Comparison of ENCODE assay signal across 20 mouse cellular contexts in genomic region chr3:102471799-102472198, GRCm38 (mm10). TPM values are rescaled to one million over a fixed set of nuclear protein-coding genes. Genes with fewer than 3 reads are reported as not detected.
DNase-seq lines count a peak whose midpoint lies in the region; ATAC-seq and TF ChIP-seq lines count a peak whose summit lies in the region.
"Had no signal": no experiment of that assay in that cellular context is flagged by ENCODE, and none has a peak within 500 bp of the region (broad histone marks: within the 10 kb centered on the region; RNA-seq: fewer than 3 reads in every experiment).

No protein-coding gene starts in this region.

- no peak overlapping the region for H3K27ac ChIP-seq in embryonic facial prominence, embryonic 12.5 days
- H3K27ac ChIP-seq in embryonic facial prominence, embryonic 10.5 days (replicated peaks): no peak overlapping the region
- H3K27ac ChIP-seq in intestine, embryonic 14.5 days (ENCODE audit: low read depth): no peak overlapping the region
- H3K27ac ChIP-seq in intestine, postnatal 0 days (ENCODE audit: low read depth, low read length): no peak overlapping the region
- H3K27ac ChIP-seq in intestine, embryonic 16.5 days (ENCODE audit: low read length): no peak overlapping the region
- H3K27ac ChIP-seq: forebrain, embryonic 10.5 days; layer of hippocampus, adult 2 months; liver, embryonic 13.5 days; neural tube, embryonic 13.5 days had no signal

- TF ChIP-seq CTCF in intestine, postnatal 0 days (IDR thresholded peaks at IDR 0.05; ENCODE audit: low read depth): no peak

- no peaks in the 10 kb centered on the region for H3K9me3 ChIP-seq in embryonic facial prominence, embryonic 12.5 days
- H3K9me3 ChIP-seq in embryonic facial prominence, embryonic 10.5 days: no peaks in the 10 kb centered on the region
- no peaks in the 10 kb centered on the region for H3K9me3 ChIP-seq in intestine, embryonic 14.5 days (ENCODE audit: control insufficient read depth, low read length)
- H3K9me3 ChIP-seq in intestine, postnatal 0 days (ENCODE audit: control insufficient read depth): no peaks in the 10 kb centered on the region
- no peaks in the 10 kb centered on the region; the same call in 1 of the 2 replicates for H3K9me3 ChIP-seq in intestine, embryonic 16.5 days (ENCODE audit: control insufficient read depth, low read length)
- H3K9me3 ChIP-seq: forebrain, embryonic 10.5 days; liver, embryonic 13.5 days had no signal

- peaks cover 23% of the 10 kb centered on the region for H3K27me3 ChIP-seq in embryonic facial prominence, embryonic 12.5 days
- peaks cover 64% of the 10 kb centered on the region for H3K27me3 ChIP-seq in embryonic facial prominence, embryonic 10.5 days (replicated peaks; ENCODE audit: low read depth, poor library complexity, severe bottlenecking)
- peaks cover 36% of the 10 kb centered on the region for H3K27me3 ChIP-seq in intestine, embryonic 14.5 days (replicated peaks; ENCODE audit: control insufficient read depth, insufficient read depth, low read length)
- peaks cover 22% of the 10 kb centered on the region; the same call in 1 of the 2 replicates for H3K27me3 ChIP-seq in intestine, postnatal 0 days (replicated peaks; ENCODE audit: control insufficient read depth, insufficient read depth, low read length)
- H3K27me3 ChIP-seq in intestine, embryonic 16.5 days (replicated peaks; ENCODE audit: control insufficient read depth, insufficient read depth, low read length): peaks cover 18% of the 10 kb centered on the region

- H3K4me2 ChIP-seq in embryonic facial prominence, embryonic 12.5 days (replicated peaks): peak overlapping the region; percentile 76
- peak overlapping the region; percentile 60 for H3K4me2 ChIP-seq in intestine, embryonic 14.5 days (ENCODE audit: low read length)
- H3K4me2 ChIP-seq in intestine, postnatal 0 days (replicated peaks; ENCODE audit: low read depth): no peak overlapping the region
- peak overlapping the region; percentile 5; the same call in 1 of the 2 replicates for H3K4me2 ChIP-seq in intestine, embryonic 16.5 days (ENCODE audit: low read depth, low read length)
- H3K4me2 ChIP-seq: liver, embryonic 13.5 days; neural tube, embryonic 13.5 days had no signal

- peak overlapping the region; percentile 57; the same call in 1 of the 2 replicates for H3K4me3 ChIP-seq in embryonic facial prominence, embryonic 12.5 days
- no peak overlapping the region for H3K4me3 ChIP-seq in embryonic facial prominence, embryonic 10.5 days
- H3K4me3 ChIP-seq in intestine, embryonic 14.5 days (ENCODE audit: low read depth, low read length): no peak overlapping the region
- H3K4me3 ChIP-seq in intestine, postnatal 0 days (ENCODE audit: low read depth, low read length): no peak overlapping the region
- H3K4me3 ChIP-seq in intestine, embryonic 16.5 days (ENCODE audit: low read length): no peak overlapping the region; the same call in 1 of the 2 replicates
- H3K4me3 ChIP-seq: forebrain, embryonic 10.5 days; layer of hippocampus, adult 2 months; liver, embryonic 13.5 days; megakaryocyte, embryonic 14.5 days; neural tube, embryonic 13.5 days had no signal

- WGBS in embryonic facial prominence, embryonic 12.5 days: 46% methylated on average over 5 of the region's 5 CpGs
- 55% methylated on average over 5 of the region's 5 CpGs for WGBS in embryonic facial prominence, embryonic 10.5 days
- 33% methylated on average over 5 of the region's 5 CpGs for WGBS in intestine, embryonic 14.5 days
- 48% methylated on average over 5 of the region's 5 CpGs for WGBS in intestine, postnatal 0 days
- 47% methylated on average over 5 of the region's 5 CpGs for WGBS in intestine, embryonic 16.5 days

- no peak for ATAC-seq in embryonic facial prominence, embryonic 12.5 days (ENCODE audit: insufficient number of reproducible peaks, insufficient read depth, low FRiP score, low TSS enrichment)
- ATAC-seq in intestine, embryonic 14.5 days (replicated peaks; ENCODE audit: low FRiP score, low TSS enrichment, low read depth): no peak
- ATAC-seq in intestine, postnatal 0 days: no peak
- no peak for ATAC-seq in intestine, embryonic 16.5 days
- ATAC-seq: activated CD4-positive, CD25-positive, alpha-beta regulatory T cell, adult 4 months; lung, postnatal 0 days; midbrain, embryonic 16.5 days had no signal

- H3K9ac ChIP-seq in embryonic facial prominence, embryonic 12.5 days: no peak overlapping the region
- H3K9ac ChIP-seq in intestine, embryonic 14.5 days (ENCODE audit: low read length): no peak overlapping the region
- H3K9ac ChIP-seq in intestine, postnatal 0 days (ENCODE audit: low read depth, low read length): no peak overlapping the region
- no peak overlapping the region for H3K9ac ChIP-seq in intestine, embryonic 16.5 days (ENCODE audit: low read depth, low read length)
- H3K9ac ChIP-seq: liver, embryonic 13.5 days; neural tube, embryonic 13.5 days had no signal

- no peaks in the 10 kb centered on the region for H3K36me3 ChIP-seq in embryonic facial prominence, embryonic 12.5 days
- H3K36me3 ChIP-seq in embryonic facial prominence, embryonic 10.5 days (replicated peaks): no peaks in the 10 kb centered on the region
- H3K36me3 ChIP-seq in intestine, embryonic 14.5 days (ENCODE audit: control insufficient read depth, insufficient read depth, low read length): no peaks in the 10 kb centered on the region
- no peaks in the 10 kb centered on the region for H3K36me3 ChIP-seq in intestine, postnatal 0 days (ENCODE audit: control insufficient read depth, insufficient read depth)
- no peaks in the 10 kb centered on the region for H3K36me3 ChIP-seq in intestine, embryonic 16.5 days (ENCODE audit: control insufficient read depth, insufficient read depth, low read length)
- H3K36me3 ChIP-seq: forebrain, embryonic 10.5 days; liver, embryonic 13.5 days; neural tube, embryonic 13.5 days had no signal

- H3K4me1 ChIP-seq in embryonic facial prominence, embryonic 12.5 days: peaks cover 17% of the 10 kb centered on the region
- H3K4me1 ChIP-seq in embryonic facial prominence, embryonic 10.5 days: peaks cover 27% of the 10 kb centered on the region
- H3K4me1 ChIP-seq in intestine, embryonic 14.5 days (replicated peaks; ENCODE audit: control insufficient read depth, insufficient read depth, low read length): peaks cover 4% of the 10 kb centered on the region; the same call in 1 of the 2 replicates
- H3K4me1 ChIP-seq in intestine, postnatal 0 days (replicated peaks; ENCODE audit: control insufficient read depth, insufficient read depth, low read length): no peaks in the 10 kb centered on the region
- H3K4me1 ChIP-seq in intestine, embryonic 16.5 days (ENCODE audit: control insufficient read depth, insufficient read depth, low read length): no peaks in the 10 kb centered on the region
- H3K4me1 ChIP-seq: liver, embryonic 13.5 days; megakaryocyte, embryonic 14.5 days had no signal

- DNase-seq in embryonic facial prominence, embryonic 10.5 days (ENCODE audit: low spot score): no peak
- no peak for DNase-seq in intestine, embryonic 14.5 days (ENCODE audit: low spot score)
- peak; percentile 53 for DNase-seq in 3T3-L1 (ENCODE audit: low read depth, low spot score)
- no peak for DNase-seq in left cerebral cortex, adult 9 months (ENCODE audit: low spot score in 2 of 2)
- DNase-seq in neural tube, embryonic 10.5 days (ENCODE audit: extremely low spot score, low spot score): no peak
- DNase-seq: adrenal gland, postnatal 25 days; cerebellum, adult 9-10 months; kidney, adult 11 months; liver, embryonic 13.5 days; right cerebral cortex, postnatal 4 days had no signal

RNA-seq across cellular contexts. Expression of gene Ngf, which starts 2.1 kb away (rescaled TPM):
- polyA plus RNA-seq in embryonic facial prominence, embryonic 12.5 days (2016; fragmentation: Nextera tagmentation; extraction: Ambion mirVana): 6.7 and 12.4 TPM in 2 replicates
- polyA plus RNA-seq in embryonic facial prominence, embryonic 10.5 days (2016; fragmentation: Nextera tagmentation; extraction: Ambion mirVana): 1.4 and 2.3 TPM in 2 replicates
- polyA plus RNA-seq in intestine, embryonic 14.5 days (2014; fragmentation: Nextera tagmentation; extraction: Ambion mirVana): 4.2 and 6.5 TPM in 2 replicates
- 1.7 and 2.2 TPM in 2 replicates for polyA plus RNA-seq in intestine, postnatal 0 days (2015; fragmentation: Nextera tagmentation; extraction: Ambion mirVana)
- polyA plus RNA-seq in intestine, embryonic 16.5 days (2015; fragmentation: Nextera tagmentation; extraction: Ambion mirVana): 3.1 and 3.5 TPM in 2 replicates
- polyA plus RNA-seq: activated CD4-positive, CD25-positive, alpha-beta regulatory T cell, adult 4 months had no signal
